Mouse (Mus musculus) neural tube, embryonic 10.5 days (tissue): ENCODE results near the gene Nrap.
"Not testable (repeated sequence)": the region's sequence is repeated elsewhere in the genome, so short reads cannot be mapped to it uniquely, and the experiment has no call there.

Experiments used
- DNase-seq: peaks from one replicate; pipeline ENCODE4 v3.0.0-alpha.2; 2017; ENCODE audit warnings: low spot score; ENCODE audit errors: extremely low spot score

Nrap gene

GRCm38 (mm10) chr19:56366168-56366567 is 23.7 kb downstream of the Nrap start:
- DNase-seq = no peak

GRCm38 (mm10) chr19:56364563-56364962 is 25.3 kb downstream of the Nrap start:
- no peak for DNase-seq

- DNase-seq = no peak
These were observed 25.9 kb downstream of the Nrap start for GRCm38 (mm10) chr19:56363721-56364460.

GRCm38 (mm10) chr19:56358890-56359289 is 30.9 kb downstream of the Nrap start:
- no peak for DNase-seq

- DNase-seq = not testable (repeated sequence)
These were observed 32.5 kb downstream of the Nrap start for GRCm38 (mm10) chr19:56357374-56357708.

GRCm38 (mm10) chr19:56356480-56357373 is 33.1 kb downstream of the Nrap start:
- peak; percentile 79 for DNase-seq

GRCm38 (mm10) chr19:56355201-56355600 is 34.6 kb downstream of the Nrap start:
- DNase-seq = no peak

GRCm38 (mm10) chr19:56353689-56354088 is 36.1 kb downstream of the Nrap start:
- no peak for DNase-seq

- no peak for DNase-seq
These were observed 40.5 kb downstream of the Nrap start for GRCm38 (mm10) chr19:56349295-56349694.

GRCm38 (mm10) chr19:56346750-56347149 is 43.1 kb downstream of the Nrap start:
- DNase-seq = no peak

GRCm38 (mm10) chr19:56346016-56346415 is 43.8 kb downstream of the Nrap start:
- DNase-seq = no peak

- DNase-seq = peak; percentile 44
These were observed 45.8 kb downstream of the Nrap start for GRCm38 (mm10) chr19:56343869-56344563.

- no peak for DNase-seq
These were observed 47.8 kb downstream of the Nrap start for GRCm38 (mm10) chr19:56342006-56342405.

- DNase-seq = no peak
These were observed 53.0 kb downstream of the Nrap start for GRCm38 (mm10) chr19:56336826-56337225.

- DNase-seq = no peak
These were observed 53.5 kb downstream of the Nrap start for GRCm38 (mm10) chr19:56336321-56336720.

- no peak for DNase-seq
These were observed 63.5 kb downstream of the Nrap start for GRCm38 (mm10) chr19:56326243-56326855.

- no peak for DNase-seq
These were observed 64.2 kb downstream of the Nrap start for GRCm38 (mm10) chr19:56325676-56326075.

- DNase-seq = no peak
These were observed 68.4 kb downstream of the Nrap start for GRCm38 (mm10) chr19:56321303-56321920.

GRCm38 (mm10) chr19:56320186-56320860 is 69.5 kb downstream of the Nrap start:
- DNase-seq = peak; percentile 49

- no peak for DNase-seq
These were observed 70.2 kb downstream of the Nrap start for GRCm38 (mm10) chr19:56319629-56320028.
